Mouse (Mus musculus) brain, adult 2 months (tissue): ENCODE measurements around the gene Kcng1.

ENCODE experiments used
- DNase-seq: peaks from one replicate; pipeline ENCODE4 v3.0.0; 2011; ENCODE audit warnings: low read depth, low spot score

The Kcng1 gene

DNA sequence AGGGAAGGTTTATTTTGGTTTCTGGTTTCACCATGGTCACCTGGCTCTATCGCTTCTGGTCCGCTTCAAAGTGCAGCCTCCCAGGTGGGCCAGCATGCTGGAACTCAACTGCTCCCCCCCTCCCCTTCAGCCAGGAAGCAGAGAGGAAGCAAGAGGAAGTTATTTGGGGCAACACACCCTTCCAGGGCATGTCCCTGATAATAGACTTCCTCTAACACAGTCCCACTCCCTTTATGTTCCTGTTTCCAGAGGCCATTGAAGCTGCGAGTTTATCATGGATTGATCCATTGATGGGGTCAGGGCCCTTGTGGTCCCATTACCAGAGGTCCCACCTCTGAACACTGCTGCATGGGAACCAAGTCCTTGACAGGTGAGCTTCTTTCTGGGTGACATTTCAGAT is 21.4 kb downstream of the Kcng1 start:
- no peak for DNase-seq

DNA sequence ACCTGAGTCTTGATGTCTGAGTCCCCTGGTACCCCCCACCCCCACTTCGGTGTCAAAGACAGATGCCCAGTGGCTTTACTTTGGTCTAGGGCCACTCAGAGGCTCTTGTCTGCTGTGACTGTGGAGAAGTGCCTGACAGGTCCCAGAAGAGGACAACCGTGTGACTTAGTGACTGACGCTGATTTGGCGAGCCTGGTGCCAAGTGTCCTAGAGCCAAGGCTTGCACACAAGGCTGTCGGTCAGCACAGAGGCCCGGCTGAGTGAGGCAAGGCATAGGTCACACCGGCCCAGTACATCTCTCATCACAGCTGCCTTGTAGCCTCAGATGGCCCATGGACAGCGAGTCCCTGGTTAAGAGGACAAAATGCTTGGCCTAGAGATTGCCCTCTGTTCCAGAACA is 22.5 kb downstream of the Kcng1 start:
- DNase-seq, result no peak

DNA sequence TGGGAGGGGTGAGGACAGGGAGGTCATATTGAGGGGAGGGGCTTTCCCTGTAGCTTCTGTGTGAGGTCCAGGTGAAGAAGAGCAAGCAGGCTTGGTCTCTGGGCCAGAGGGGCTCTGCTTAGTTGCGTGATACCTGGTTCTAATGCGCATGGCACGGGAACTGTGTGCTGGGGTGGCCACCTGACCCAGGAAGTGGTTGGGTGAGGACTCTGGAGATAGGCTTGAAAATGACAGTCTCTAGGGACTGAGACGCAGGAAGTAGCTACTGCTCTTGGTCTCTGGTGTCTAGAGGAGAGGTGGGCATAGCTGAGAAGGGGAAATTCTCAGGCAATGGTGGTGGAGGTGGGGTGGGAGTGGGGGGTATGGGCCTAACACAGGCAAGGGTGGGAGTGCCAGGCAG is 24.3 kb downstream of the Kcng1 start:
- no peak for DNase-seq

GRCm38 (mm10) chr2:168256506-168256905 is 25.0 kb downstream of the Kcng1 start:
- DNase-seq, result no peak

DNA sequence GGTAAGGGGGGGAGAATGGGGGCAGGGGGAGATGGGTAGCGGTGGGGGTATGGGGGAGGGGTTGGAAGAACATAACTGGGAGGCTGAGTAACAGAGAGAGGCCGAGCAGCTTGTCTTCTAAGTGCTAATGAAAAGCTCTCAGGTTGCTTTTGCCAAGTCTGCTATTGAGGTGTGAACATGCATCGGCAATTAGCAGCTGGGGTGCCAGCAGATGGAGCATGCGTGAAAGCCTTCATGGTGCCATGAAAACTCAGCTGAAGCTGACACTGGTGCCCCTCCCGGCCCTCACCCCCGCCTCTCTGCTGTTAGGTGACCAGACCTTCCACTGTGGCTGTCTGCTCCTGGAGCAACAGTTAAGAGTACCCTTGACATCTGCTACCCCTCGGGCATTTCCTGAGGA is 27.7 kb downstream of the Kcng1 start:
- peak; percentile 73 for DNase-seq

- peak; percentile 53 for DNase-seq
These were observed 28.8 kb downstream of the Kcng1 start for GRCm38 (mm10) chr2:168252639-168253292.

DNA sequence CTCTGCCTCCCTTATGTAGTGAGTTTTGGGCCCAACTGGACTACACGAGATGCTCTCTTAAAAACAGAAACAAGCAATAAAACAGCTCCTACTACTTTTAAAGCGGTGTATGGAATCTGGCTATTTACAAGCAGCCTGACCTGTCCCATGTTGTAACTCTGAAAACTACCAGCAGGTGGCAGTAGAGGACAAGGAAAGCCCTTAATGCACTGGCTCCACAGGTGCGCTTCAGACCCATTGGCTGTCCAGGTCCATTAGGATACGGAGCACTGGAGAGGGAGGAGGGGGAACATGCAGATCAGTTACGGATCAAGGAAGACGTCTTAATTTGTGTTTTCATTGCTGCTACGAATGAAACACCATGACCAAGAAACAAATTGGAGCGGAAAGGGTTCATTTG is 31.3 kb downstream of the Kcng1 start:
- peak; percentile 91 for DNase-seq

GRCm38 (mm10) chr2:168248856-168249245 is 32.7 kb downstream of the Kcng1 start:
- DNase-seq, result peak; percentile 16

- no peak for DNase-seq
These were observed 33.2 kb downstream of the Kcng1 start for GRCm38 (mm10) chr2:168248167-168248855.

GRCm38 (mm10) chr2:168245571-168245970 is 36.0 kb downstream of the Kcng1 start:
- DNase-seq, result peak; percentile 54

- DNase-seq, result no peak
These were observed 38.3 kb downstream of the Kcng1 start for GRCm38 (mm10) chr2:168243278-168243677.

DNA sequence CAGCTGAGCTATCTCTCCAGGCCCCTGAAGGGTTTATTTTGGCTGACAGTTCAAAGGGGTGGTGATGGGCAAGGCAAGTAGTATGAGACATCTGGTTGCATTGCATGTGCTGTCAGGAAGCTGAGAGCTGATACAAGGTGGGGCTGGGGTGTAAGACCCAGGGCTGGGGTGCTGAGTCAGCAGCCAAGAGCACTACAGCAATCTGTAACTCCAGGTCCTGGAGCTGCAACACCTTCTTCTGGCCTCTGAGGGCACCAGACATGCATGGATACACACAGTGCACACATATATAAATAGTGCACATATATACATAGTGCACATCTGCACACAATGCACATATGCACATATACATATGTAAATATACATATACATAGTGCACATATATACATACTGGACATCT is 38.7 kb downstream of the Kcng1 start:
- no peak for DNase-seq

GRCm38 (mm10) chr2:168238335-168238734 is 43.2 kb downstream of the Kcng1 start:
- no peak for DNase-seq

DNA sequence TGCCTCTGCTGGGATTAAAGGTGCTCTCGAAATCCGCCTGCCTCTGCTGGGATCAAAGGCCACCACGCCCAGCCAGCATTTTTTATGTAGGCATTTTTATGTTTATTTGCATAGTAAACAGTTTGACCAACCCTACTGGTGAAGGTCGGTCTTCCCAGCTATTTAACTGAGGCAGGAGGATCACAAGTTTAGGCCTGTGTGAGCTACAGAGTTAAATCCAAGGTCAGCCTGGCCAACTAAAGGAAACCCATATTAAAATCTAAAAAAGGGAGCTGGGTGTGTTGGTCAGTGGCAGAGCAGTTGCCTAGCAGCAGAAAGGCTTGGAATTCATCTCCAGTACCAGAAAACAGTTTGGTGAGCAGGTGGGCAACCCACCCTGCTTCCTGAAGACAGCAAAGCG is 48.2 kb downstream of the Kcng1 start:
- DNase-seq, result no peak

GRCm38 (mm10) chr2:168231471-168231829 is 50.1 kb downstream of the Kcng1 start:
- DNase-seq, result no peak

- peak; percentile 54 for DNase-seq
These were observed 50.6 kb downstream of the Kcng1 start for GRCm38 (mm10) chr2:168230773-168231470.

DNA sequence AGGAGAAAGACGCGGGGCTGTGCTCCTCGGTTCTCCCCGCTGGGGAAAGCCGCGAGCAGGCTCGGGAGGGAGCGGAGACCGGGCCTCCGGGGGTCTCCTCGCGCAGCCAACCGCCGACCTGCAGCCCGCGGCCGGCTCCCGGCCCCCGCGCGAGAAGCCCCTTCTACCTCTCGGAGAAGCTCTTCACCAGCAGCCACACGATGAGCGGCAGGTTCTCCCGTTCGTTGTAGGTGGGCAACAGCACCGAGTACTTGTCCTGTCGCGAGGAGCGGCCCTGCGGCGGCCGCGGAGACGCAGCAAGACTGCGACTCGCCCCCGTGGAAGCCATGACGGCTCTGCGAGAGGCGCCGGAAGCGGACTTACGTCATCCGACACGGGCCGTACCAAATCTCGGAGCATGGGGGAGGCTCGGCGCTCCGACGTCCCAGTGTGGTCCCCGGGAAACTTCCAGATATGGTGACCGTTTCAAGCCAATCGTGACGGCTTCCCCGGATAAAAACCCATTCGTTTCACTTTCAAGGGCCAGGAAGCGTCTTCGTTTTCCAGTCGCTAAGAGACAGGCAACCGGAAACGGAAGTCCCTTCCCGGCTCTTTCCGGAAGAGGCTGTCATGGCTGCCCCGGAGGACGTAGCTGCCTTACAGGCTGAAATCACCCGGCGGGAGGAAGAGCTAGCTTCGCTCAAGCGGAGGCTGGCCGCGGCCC is 51.4 kb downstream of the Kcng1 start, which contains the start of the genes Gm20716, Dpm1 and Mocs3:
TSS of gene Gm20716 (minus strand) at position 339 of the 703 bp plus-strand sequence.
TSS of gene Dpm1 (minus strand) at position 566 of the 703 bp plus-strand sequence.
TSS of gene Mocs3 (plus strand) at position 597 of the 703 bp plus-strand sequence.
- peak; percentile 96 for DNase-seq

DNA sequence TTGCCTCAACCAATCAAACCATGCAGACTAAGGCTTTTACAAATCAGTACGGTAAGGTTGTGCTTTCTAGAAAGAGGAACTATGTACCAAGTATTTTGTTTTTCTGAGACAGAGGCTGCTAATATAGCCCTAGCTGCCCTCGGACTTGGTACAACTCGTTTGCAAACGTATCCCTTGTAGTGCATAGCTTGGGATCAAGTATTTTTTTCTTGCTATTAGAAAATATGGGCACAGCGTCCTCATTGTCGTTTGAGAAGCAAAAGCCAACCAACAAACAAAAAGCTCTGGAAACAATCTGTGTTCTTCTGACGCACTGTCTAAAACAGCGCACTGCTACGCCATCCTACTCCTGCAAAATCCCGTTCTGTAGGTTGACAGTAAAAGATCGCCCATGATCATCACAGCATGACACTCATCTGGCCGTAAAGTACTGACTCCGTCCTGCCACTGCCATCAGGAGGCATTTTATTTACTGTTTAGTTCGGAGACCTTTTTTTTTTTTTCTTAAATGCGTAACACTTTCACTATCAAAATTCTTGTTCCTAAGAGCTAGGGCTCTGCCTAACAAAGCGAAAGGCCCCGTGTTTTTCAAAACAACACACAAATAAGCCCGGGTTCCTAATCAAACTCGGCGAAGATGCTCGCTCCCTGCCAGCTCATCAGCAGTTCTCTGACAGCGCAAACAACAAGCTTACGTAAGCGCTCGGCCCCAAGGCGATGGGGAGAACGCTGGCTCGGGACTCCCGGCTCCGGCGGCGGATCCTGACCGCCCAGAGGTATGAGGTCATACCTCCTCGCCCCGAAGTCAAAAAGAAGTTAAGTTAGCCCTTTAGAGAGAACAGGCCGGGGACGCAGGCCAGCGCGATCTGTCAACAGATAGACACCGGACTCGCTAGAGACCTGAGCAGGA is 52.2 kb downstream of the Kcng1 start:
- DNase-seq, result peak; percentile 63

- DNase-seq, result no peak
These were observed 58.2 kb downstream of the Kcng1 start for GRCm38 (mm10) chr2:168223326-168223725.

DNA sequence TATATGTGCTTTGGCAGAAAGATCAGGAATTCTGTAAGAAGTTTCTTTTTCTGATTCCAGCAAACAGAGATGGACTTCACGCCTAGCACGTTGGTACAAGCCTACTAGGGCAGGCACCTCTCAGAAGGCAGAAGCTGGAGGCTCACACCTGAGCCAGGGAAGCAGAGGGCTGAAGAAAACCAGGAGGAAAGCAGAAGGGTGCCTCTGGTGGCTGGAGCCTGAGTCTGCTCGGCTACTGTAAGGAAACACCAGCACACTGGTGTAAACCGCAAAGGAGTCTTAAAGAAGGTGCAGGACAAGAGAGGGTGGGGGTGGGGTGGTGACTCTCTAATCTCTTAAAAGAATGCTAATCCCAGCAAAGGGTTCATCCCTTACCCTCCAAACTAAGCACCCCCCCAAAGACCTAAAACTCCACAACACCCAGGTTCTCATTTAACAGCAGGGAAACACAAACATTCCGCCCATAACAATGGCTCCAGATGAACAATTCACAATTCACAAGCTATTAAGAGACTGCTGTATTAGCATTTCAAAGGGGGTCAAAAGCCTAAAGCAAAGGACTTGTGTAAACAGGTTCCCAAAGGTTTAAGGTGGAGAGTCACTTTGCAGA is 67.6 kb downstream of the Kcng1 start:
- DNase-seq, result no peak
